Mouse (Mus musculus): ENCODE measurements at regions not wholly inside any gene's neighbourhood (a gene's known extent, or its start where the extent isn't known, plus 50 kb on each side); places are given as distances from the start of the nearest gene placed in this dataset.
"Not testable (repeated sequence)": the region's sequence is repeated elsewhere in the genome, so short reads cannot be mapped to it uniquely, and the experiment has no call there.

DNA sequence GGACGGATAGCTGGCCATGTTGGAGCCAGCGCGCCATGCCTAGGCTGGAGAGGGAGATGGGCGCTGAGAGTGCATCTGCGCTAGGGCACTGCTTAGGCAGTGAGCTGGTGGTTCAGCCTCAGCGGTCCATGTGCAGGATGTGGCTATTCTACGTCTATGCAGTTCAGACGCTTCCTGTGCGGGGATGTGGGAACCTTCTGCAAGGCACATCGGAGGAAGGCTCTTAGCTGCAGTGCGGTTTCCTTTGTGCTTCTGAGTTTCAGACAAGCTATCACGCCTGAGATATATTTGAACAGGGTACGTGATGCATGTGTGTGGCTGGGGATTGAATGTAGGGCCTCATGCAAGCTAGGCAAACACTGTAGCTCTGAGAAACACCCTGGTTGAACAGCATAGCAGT lies 54.4 kb upstream of the Lrpprc start:
- intact Hi-C loops (cut with DNase I): no loop called here
- DNase-seq (ENCODE audit: extremely low spot score in 1 of 2, low spot score in 2 of 2): no peak

DNA sequence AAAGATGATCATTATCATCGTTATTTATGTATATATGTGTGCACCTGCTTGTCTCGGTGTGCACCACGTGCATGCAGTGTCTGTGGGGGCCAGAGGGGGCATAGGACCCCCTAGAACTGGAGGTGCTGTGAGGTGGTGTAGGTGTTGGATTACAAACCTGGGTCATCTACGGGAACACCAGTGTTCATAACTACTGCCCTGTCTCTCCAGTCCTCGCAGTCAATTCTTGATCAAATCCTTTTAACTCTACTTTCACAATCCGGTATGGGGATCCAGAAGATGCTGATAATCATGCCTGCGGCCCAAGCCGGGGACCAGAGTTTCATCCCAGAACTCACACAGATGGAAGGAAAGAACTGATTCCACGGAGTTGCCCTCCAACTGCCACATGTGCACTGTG lies 55.6 kb upstream of the Lrpprc start:
- intact Hi-C loops (cut with DNase I): no loop called here
- no peak for DNase-seq (ENCODE audit: extremely low spot score in 1 of 2, low spot score in 2 of 2)

DNA sequence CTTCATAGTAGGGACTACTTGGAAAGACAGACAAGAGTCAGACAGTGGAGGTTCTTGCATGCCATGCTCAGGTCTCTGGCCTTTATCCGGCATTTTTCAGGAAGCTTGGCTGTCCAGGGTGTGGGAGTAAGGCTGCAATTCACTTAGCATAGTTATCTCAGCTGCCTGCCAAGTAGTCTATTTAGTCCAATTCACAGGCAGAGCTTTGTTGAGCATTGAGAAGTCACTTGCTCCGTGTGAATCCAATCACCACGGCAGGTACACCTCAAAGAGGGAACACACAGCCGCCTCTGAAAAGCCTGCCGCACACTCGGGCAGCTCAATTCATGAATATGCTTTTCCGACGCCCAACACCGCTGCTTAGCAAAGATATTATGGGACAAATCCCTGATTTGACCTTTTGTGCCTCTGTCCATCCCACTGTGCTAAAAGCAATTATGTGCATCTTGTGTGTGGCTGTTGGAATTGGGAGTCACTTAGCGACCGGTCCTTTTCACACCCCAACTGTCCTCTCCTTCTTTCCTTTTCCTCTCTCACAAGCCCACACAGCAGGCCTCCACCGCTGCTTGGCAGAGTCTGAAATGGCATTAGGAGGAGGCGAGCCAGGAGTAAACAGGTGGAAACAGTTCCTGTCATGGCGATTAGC lies 57.9 kb upstream of the Lrpprc start:
- intact Hi-C loops (cut with DNase I): no loop called here
- DNase-seq (ENCODE audit: extremely low spot score in 1 of 2, low spot score in 2 of 2): no peak

DNA sequence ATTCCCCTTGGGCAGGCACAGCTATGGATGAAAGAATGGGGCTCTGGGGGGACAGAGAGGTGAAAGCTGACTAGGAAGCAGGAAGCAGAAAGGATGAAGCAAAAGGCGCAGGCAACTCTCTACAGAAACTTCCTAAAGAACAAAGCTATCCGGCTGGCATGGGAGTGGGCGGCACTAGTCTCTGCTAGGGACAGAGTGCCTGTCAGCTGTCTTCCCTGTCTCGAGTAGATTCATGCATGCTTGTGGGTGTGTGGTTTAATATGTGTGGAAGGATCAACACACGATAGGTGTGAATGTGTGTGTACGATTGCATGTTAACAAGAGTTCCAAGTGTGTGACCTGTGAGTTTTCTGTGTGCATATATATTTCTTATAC lies 58.4 kb upstream of the Lrpprc start:
- DNase-seq (ENCODE audit: extremely low spot score in 1 of 2, low spot score in 2 of 2): no peak
- intact Hi-C loops (cut with DNase I): no loop called here

DNA sequence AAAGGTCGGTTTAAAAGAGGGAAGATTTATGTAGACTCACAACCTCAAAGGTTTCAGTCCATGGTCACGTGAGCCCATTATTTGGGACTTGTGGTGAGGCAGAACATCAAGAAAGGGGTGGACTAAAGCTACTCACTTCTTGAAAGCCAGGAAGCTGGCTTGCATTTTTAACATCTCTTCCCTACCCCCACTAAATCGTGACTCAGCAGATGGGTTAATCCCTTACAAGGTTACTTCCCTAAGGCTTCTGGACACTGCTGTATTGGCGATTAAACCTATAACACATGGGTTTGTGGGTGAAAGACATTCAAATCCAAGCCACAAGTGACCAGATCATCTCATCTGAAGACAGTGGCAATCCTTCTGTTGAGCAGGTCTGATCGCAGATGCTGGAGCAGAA lies 59.9 kb upstream of the Lrpprc start:
- intact Hi-C loops (cut with DNase I): no loop called here
- no peak for DNase-seq (ENCODE audit: extremely low spot score in 1 of 2, low spot score in 2 of 2)

DNA sequence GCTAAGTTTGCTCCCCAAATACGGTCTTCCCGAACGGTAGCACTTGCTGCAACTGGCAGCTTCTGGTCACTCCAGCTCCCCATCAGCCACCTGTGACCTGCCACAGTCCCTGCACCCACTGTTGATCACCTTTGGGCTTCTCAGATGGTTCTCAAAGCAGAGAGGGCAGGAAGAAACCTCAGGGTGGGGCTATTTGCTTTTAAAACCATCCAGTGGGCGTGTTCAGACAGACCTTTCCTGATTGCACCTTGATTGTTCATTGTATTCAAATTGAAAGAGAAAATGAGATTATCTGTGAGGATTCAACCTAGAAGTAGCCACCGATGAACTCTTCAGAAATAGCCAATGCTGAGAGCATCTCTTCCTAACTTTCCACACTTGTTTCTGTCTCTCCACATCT lies 60.3 kb upstream of the Lrpprc start:
- intact Hi-C loops (cut with DNase I): no loop called here
- no peak for DNase-seq (ENCODE audit: extremely low spot score in 1 of 2, low spot score in 2 of 2)

DNA sequence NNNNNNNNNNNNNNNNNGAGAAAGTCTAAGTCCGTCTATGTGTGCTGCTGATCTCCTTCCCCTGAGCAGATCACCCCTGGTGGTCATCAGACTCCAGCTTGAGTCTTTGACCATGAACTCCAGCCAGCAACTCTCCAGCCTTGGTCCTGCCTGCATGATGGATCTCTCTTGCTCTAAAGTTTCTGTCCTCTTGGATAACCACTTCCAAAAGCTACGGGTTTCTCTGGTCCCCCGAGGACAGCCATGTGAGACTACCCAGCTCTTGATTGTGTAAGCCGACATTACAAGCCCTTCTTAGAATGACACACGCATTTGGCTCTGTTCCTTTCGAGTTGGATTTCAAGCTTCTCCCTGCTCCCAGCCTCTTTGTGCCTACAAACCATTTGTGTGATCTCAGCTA lies 66.4 kb upstream of the Lrpprc start:
- DNase-seq (ENCODE audit: extremely low spot score in 1 of 2, low spot score in 2 of 2): no peak
- intact Hi-C loops (cut with DNase I): no loop called here

DNA sequence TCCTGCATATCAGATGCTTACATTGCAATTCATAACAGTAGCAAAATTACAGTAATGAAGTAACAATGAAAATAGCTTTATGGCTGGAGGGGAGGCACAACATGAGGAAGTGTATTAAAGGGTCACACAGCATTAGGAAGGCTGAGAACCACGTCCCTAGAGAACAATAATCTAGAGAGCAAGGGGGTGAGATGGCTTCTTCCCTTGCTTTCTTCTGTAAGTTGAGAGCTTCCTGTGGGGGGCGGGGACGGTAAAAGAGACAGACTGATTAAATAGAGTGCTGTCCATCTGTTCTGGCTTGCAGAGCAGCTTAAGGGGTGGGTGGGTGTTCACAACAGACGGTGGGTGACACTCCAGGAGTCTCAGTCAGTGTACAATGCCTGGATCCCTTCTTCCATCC lies 68.2 kb upstream of the Lrpprc start:
- intact Hi-C loops (cut with DNase I): no loop called here

DNA sequence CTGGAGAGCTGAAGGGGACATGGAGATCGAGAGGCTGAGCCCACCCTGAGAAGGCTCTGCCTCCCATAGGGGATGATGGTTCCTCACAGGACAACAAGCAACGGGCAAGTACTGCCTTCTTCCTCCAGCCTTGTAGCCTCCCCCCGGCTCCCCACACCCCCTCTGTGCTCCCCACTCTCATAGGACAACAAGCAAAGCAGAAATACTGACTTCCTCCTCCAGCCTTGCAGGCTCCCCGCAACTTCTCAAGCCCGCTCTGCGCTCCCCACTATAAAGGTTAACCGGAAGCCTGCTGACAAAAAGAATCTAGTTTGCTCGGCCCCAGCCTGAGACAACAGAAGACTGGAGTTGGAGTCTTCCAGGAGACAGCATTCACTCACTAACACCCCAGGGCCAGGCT lies 69.3 kb upstream of the Lrpprc start:
- DNase-seq (ENCODE audit: extremely low spot score in 1 of 2, low spot score in 2 of 2): no peak
- intact Hi-C loops (cut with DNase I): no loop called here

More for the DNA sequence above, 68.2 kb upstream of the Lrpprc start:
- DNase-seq (ENCODE audit: extremely low spot score in 1 of 2, low spot score in 2 of 2): no peak

DNA sequence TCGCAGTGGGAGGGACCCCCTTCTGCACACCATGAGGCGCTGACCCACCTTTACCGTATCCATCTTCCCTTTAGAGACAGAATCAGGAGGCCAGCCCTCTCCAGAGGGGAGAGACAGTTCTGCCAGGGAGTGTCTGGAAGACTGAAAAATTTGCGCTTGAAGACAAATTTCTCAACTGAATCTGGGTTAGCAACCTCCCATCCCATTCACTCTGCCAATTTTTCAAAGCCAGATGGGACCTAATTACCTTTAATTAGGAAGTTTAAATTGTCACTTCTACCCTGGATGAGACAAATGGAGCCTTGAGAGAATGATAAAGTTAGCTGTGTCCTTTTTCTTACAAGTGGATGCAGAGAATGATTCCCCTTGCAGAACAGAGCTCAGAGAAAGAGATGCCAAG lies 70.2 kb upstream of the Lrpprc start:
- intact Hi-C loops (cut with DNase I): no loop called here
- no peak for DNase-seq (ENCODE audit: extremely low spot score in 1 of 2, low spot score in 2 of 2)

DNA sequence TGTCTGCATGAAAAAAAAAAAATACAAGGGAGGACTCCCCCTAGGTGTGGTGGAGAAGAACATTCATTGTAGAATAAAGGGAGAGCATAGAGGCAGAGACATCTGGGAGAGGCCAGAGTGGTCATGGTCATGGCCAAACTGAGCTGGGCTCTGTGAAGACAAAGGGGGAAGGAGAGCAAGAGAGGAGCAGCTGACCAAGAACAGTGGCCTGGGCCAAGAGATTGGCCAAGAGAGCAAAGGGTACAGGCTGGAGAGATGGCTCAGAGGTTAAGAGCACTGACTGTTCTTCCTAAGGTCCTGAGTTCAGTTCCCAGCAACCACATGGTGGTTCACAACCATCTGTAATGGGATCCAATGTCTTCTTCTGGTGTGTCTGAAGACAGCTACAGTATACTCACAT lies 73.6 kb upstream of the Lrpprc start:
- DNase-seq (ENCODE audit: extremely low spot score in 1 of 2, low spot score in 2 of 2); intact Hi-C loops (cut with DNase I): not testable (repeated sequence)

DNA sequence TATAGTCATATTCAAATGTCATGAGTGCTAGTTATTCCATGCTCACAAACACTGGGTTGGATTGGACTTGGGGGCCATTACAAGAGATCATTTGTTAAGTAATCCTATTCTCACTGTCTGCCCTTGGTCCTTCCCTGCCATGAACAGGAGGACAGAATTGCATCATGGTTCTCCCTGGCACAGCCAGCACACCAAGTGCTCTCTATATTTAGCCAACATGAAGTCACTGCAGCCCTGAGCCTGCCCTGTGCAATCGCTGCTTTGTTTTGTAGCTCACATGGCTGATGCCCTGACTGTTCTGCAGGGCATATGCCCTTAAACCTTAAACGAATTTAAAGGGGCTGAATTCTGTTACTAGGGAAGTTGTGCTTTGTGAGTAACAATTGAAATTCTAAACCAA lies 74.6 kb upstream of the Lrpprc start:
- intact Hi-C loops (cut with DNase I): no loop called here
- DNase-seq (ENCODE audit: extremely low spot score in 1 of 2, low spot score in 2 of 2): no peak

DNA sequence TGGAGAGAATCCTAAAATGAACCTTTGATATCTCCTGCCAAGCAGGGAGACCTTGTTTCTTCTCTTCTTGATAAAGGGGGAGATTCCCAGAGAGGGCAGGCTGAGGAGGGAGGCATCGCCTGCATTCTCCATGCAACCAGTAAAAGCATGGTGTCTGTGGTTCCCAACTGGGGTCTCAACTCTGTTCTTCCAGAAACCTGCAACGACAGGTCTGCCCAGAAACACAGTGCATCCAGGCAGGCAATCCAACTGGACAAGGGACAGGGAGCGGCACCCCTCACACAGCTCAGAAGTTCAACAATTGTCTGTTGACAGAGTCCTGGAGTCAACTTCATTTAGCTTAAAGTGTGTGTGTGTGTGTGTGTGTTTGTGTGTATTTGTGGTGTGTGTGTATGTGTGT lies 75.0 kb upstream of the Lrpprc start:
- DNase-seq (ENCODE audit: extremely low spot score in 1 of 2, low spot score in 2 of 2): no peak
- intact Hi-C loops (cut with DNase I): no loop called here

DNA sequence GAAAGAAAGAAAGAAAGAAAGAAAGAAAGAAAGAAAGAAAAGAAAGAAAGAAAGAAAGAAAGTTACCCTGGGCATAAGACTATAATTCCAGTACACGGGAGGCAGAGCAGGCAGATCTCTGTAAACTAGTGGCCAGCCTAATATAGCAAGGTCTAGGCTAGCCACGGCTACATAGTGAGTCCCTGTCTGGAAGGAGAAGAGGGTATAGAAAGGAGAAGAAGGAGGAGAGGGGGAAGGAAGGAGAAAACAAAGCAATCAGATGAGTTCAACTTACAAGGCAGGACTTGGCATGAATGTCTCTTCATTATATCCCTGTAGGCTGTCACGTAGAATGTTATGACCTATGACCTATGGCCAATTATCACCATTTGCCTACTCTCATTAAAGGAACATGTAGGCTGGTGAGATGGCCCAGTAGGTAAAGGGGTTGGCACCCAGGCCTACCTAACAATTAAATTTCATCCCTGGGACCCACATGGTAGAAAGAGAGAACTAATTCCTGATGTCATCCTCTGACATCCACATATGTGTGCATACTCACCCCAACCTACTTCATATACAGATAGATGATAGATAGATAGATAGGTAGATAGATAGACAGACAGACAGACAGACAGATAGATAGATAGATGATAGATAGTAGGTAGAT lies 78.6 kb upstream of the Lrpprc start:
- intact Hi-C loops (cut with DNase I): no loop called here
- no peak for DNase-seq (ENCODE audit: extremely low spot score in 1 of 2, low spot score in 2 of 2)

DNA sequence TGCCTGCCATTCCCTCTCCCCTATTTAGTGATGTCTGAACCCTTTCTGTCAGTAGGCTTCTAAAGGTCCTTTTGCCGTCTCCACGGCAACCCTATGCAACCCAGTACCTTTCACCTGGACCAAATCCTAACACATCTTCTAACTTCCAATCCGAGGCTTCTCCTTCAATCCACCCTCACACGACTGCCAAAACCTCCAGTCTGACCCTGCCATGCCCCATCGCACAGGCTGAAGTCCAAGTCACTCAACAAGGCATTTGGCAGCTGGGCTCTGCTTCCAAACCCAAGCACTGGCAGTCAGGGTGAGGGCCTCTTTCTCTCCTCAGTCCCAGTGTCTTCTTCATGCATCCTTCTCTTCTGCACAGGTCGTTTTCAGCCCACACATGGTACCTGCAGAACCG lies 83.0 kb upstream of the Lrpprc start:
- intact Hi-C loops (cut with DNase I): no loop called here
- DNase-seq (ENCODE audit: extremely low spot score in 1 of 2, low spot score in 2 of 2): no peak

DNA sequence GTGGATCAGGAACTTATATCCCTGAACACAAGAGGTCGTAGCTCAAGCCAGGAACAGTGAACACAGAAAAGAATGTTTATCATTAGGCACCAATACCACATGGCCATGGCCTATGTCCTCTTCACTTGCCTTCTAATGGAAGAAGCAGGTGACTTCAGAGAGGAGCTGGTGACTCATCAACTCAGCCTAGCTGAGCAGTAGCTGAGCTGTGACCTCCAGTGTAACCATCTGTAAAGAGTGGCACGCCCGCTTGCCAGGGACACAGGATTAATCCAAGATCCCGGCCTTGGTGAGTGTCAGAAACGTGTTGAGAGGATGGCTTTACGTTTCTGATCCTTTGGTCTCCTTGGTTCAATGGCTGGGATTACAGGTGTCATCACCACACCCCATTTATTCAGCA lies 82.0 kb upstream of the Ppm1b start:
- intact Hi-C loops (cut with DNase I): no loop called here
- DNase-seq (ENCODE audit: extremely low spot score in 1 of 2, low spot score in 2 of 2): no peak

DNA sequence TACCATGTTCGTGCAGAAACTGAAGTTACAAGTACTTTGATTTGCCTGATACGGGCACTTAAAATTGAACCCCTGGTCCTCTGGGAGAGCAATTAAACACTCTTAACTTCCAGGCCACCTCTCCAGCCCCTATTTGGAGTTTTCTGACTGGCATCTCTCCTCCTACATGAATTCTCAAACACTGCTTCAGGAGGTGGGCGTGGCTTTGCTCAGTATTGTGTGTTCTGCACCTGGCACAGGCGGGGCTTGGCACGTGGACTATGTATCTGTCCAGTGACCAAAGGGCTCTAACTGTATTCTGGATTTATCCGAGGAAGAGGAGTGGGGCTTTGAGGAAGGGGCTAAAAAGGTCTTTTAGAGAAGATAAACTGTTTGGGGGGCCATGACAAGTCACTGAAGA lies 81.5 kb upstream of the Ppm1b start:
- no peak for DNase-seq (ENCODE audit: extremely low spot score in 1 of 2, low spot score in 2 of 2)
- intact Hi-C loops (cut with DNase I): no loop called here

DNA sequence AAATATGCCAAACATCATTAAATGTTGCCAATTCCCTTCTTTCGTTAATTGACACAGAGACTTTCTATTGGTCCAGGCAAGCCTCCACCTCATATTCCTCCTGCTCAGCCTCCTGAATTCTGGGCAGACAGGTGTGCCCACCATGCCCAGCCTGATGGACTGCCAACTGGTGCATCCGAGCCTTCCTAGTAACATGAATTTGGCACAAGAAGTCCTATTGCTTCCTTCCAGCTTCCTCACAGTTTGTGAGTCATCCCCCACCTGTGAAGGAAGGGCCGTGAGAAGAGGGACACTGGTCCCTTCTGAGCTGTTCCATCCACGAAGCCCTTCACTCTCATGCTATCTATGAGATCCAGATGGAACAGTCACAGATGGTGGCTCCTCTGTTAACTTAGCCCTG lies 80.5 kb upstream of the Ppm1b start:
- intact Hi-C loops (cut with DNase I): no loop called here
- DNase-seq (ENCODE audit: extremely low spot score in 1 of 2, low spot score in 2 of 2): no peak

DNA sequence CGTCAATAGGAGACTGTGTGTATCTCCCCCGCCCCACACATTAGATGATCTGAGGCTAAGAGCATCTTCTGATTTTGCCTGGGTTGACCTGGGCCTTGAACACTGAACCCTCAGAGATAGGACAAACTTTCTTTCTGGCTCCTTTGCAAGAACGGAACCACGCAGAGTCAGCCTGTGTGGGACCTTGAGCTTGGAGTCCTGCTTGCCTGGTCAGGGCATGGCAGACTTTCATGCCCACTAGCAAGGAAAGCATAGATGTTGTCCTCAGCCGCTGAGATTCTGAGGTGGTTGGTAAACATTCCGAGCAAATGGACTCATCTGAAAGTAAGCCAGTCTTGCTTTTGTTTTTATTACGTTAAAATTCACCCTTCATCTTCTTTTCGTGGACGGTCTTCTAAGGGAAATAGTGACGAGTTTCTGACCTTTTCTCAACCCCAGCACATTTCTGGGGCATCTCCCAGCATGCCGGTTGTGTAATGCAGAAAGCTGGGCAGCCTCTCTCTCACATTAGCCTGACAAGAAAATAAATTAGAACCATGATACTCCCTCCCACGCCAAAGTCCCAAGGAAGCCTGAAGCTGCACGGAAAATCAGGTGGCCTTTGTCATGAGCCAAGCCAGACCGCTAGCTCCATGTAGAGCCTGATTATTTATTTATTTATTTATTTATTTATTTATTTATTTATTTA lies 79.2 kb upstream of the Ppm1b start:
- intact Hi-C loops (cut with DNase I): no loop called here
- no peak for DNase-seq (ENCODE audit: extremely low spot score in 1 of 2, low spot score in 2 of 2)

DNA sequence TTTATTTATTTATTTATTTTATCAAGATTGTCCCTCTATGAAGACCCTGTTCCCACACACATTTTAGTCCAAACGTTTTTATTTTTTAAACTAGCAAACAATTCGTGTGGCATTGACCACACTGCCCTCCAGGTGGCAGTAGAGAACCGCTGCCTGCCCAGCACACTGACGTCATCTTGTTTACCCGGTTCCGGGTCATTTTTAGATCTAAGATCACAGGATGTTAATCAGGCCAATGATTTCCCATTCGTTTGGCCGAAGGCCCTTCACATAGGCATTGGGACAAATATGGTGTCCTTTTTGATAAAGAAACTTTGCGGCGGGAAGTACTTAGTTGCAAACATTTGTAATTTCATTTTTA lies 78.7 kb upstream of the Ppm1b start:
- intact Hi-C loops (cut with DNase I): no loop called here
- DNase-seq (ENCODE audit: extremely low spot score in 1 of 2, low spot score in 2 of 2): peak; percentile 58 to 67

DNA sequence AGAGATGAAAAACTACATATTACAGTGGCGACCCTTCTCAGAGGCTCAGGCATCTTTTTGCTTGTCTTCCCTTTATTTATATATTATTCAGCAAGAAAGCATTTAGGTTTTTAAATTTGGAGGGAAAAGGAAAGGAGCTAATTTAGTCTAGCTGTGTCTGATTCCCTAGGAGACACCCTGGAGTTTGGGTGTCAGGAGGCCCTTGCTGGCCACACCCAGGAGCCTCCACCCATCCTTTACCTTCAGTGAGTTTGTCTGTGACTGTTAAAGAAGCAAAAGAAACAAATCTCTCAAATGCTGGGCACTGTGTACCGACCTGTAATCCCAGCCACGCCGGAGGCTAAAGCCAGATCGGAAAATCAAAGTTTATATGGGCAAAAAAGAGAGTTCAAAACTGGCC lies 78.2 kb upstream of the Ppm1b start:
- intact Hi-C loops (cut with DNase I): no loop called here
- DNase-seq (ENCODE audit: extremely low spot score in 1 of 2, low spot score in 2 of 2): no peak

Measured in left cerebral cortex, postnatal 10 days (tissue).